Mouse (Mus musculus): ENCODE data around the gene Rpa2. TPM values are rescaled to one million over a fixed set of nuclear protein-coding genes. Genes with fewer than 3 reads are reported as not detected.
"Not testable (repeated sequence)": the region's sequence is repeated elsewhere in the genome, so short reads cannot be mapped to it uniquely, and the experiment has no call there.

The Rpa2 gene
- polyA plus RNA-seq, 1 experiment from 2014 or later, result 85.0 TPM

- not testable (repeated sequence) for ATAC-seq (ENCODE audit: insufficient number of reproducible peaks, low FRiP score); H3K9ac ChIP-seq; H3K4me2 ChIP-seq; H3K4me1 ChIP-seq (replicated peaks); H3K27ac ChIP-seq (ENCODE audit: poor library complexity, severe bottlenecking); H3K9me3 ChIP-seq (replicated peaks); H3K27me3 ChIP-seq (replicated peaks); H3K4me3 ChIP-seq; H3K36me3 ChIP-seq
- 76% methylated on average over 3 of the region's 3 CpGs for WGBS
Measured at GRCm38 (mm10) chr4:132763125-132763524, 5.0 kb upstream of the Rpa2 start.

GRCm38 (mm10) chr4:132771776-132772175 is 3.6 kb downstream of the Rpa2 start:
- no peak overlapping the region for H3K27ac ChIP-seq (ENCODE audit: poor library complexity, severe bottlenecking)
- peaks cover 71% of the 10 kb centered on the region for H3K36me3 ChIP-seq
- no peak overlapping the region for H3K4me2 ChIP-seq
- no peaks in the 10 kb centered on the region for H3K27me3 ChIP-seq (replicated peaks)
- H3K4me1 ChIP-seq (replicated peaks), result peaks cover 9% of the 10 kb centered on the region
- no peak overlapping the region for H3K9ac ChIP-seq
- no peak for ATAC-seq (ENCODE audit: insufficient number of reproducible peaks, low FRiP score)
- 88% methylated on average over 9 of the region's 9 CpGs for WGBS
- H3K9me3 ChIP-seq (replicated peaks), result no peaks in the 10 kb centered on the region
- H3K4me3 ChIP-seq, result no peak overlapping the region

- Histone ChIP-seq H3K4me2 (no peak overlapping the region), H3K27me3 (replicated peaks) (no peaks in the 10 kb centered on the region), H3K27ac (ENCODE audit: poor library complexity, severe bottlenecking) (no peak overlapping the region), H3K36me3 (peaks cover 96% of the 10 kb centered on the region), H3K9ac (no peak overlapping the region), H3K9me3 (replicated peaks) (no peaks in the 10 kb centered on the region), H3K4me1 (replicated peaks) (no peaks in the 10 kb centered on the region), H3K4me3 (no peak overlapping the region)
- WGBS, result 79% methylated on average over 3 of the region's 3 CpGs
- ATAC-seq (ENCODE audit: insufficient number of reproducible peaks, low FRiP score), result no peak
Measured at GRCm38 (mm10) chr4:132774905-132775304, 6.8 kb downstream of the Rpa2 start.

- WGBS, result 90% methylated on average over 5 of the region's 5 CpGs
- Histone ChIP-seq H3K4me1 (replicated peaks) (no peaks in the 10 kb centered on the region), H3K9ac (no peak overlapping the region), H3K9me3 (replicated peaks) (no peaks in the 10 kb centered on the region), H3K27ac (ENCODE audit: poor library complexity, severe bottlenecking) (no peak overlapping the region), H3K4me2 (no peak overlapping the region), H3K27me3 (replicated peaks) (no peaks in the 10 kb centered on the region), H3K36me3 (peaks cover 78% of the 10 kb centered on the region), H3K4me3 (no peak overlapping the region)
- no peak for ATAC-seq (ENCODE audit: insufficient number of reproducible peaks, low FRiP score)
Measured at GRCm38 (mm10) chr4:132776764-132777163, 8.6 kb downstream of the Rpa2 start.

- H3K36me3 ChIP-seq, result peaks cover 60% of the 10 kb centered on the region
- no peak overlapping the region for H3K27ac ChIP-seq (ENCODE audit: poor library complexity, severe bottlenecking)
- no peaks in the 10 kb centered on the region for H3K27me3 ChIP-seq (replicated peaks)
- H3K4me2 ChIP-seq, result no peak overlapping the region
- WGBS, result 92% methylated on average over 6 of the region's 6 CpGs
- no peak for ATAC-seq (ENCODE audit: insufficient number of reproducible peaks, low FRiP score)
- no peaks in the 10 kb centered on the region for H3K4me1 ChIP-seq (replicated peaks)
- no peak overlapping the region for H3K9ac ChIP-seq
- no peak overlapping the region for H3K4me3 ChIP-seq
- H3K9me3 ChIP-seq (replicated peaks), result no peaks in the 10 kb centered on the region
Measured at GRCm38 (mm10) chr4:132778562-132779201, 10.6 kb downstream of the Rpa2 start.

GRCm38 (mm10) chr4:132780288-132780687 is 12.2 kb downstream of the Rpa2 start:
- no peaks in the 10 kb centered on the region for H3K27me3 ChIP-seq (replicated peaks)
- WGBS, result 86% methylated on average over 4 of the region's 4 CpGs
- ATAC-seq (ENCODE audit: insufficient number of reproducible peaks, low FRiP score), result no peak
- no peaks in the 10 kb centered on the region for H3K9me3 ChIP-seq (replicated peaks)
- H3K4me3 ChIP-seq, result no peak overlapping the region
- no peak overlapping the region for H3K9ac ChIP-seq
- H3K4me1 ChIP-seq (replicated peaks), result no peaks in the 10 kb centered on the region
- H3K36me3 ChIP-seq, result peaks cover 45% of the 10 kb centered on the region
- H3K4me2 ChIP-seq, result no peak overlapping the region
- no peak overlapping the region for H3K27ac ChIP-seq (ENCODE audit: poor library complexity, severe bottlenecking)

- Histone ChIP-seq H3K4me2 (no peak overlapping the region), H3K27me3 (replicated peaks) (no peaks in the 10 kb centered on the region), H3K9ac (no peak overlapping the region), H3K4me1 (replicated peaks) (no peaks in the 10 kb centered on the region), H3K36me3 (peaks cover 10% of the 10 kb centered on the region), H3K9me3 (replicated peaks) (no peaks in the 10 kb centered on the region), H3K27ac (ENCODE audit: poor library complexity, severe bottlenecking) (no peak overlapping the region), H3K4me3 (no peak overlapping the region)
- WGBS, result 81% methylated on average over 2 of the region's 2 CpGs
- ATAC-seq (ENCODE audit: insufficient number of reproducible peaks, low FRiP score), result no peak
Measured at GRCm38 (mm10) chr4:132783732-132784131, 15.6 kb downstream of the Rpa2 start.

GRCm38 (mm10) chr4:132785228-132785627 is 17.1 kb downstream of the Rpa2 start:
- no peak for ATAC-seq (ENCODE audit: insufficient number of reproducible peaks, low FRiP score)
- Histone ChIP-seq H3K9ac (no peak overlapping the region), H3K4me1 (replicated peaks) (no peaks in the 10 kb centered on the region), H3K9me3 (replicated peaks) (no peaks in the 10 kb centered on the region), H3K27ac (ENCODE audit: poor library complexity, severe bottlenecking) (no peak overlapping the region), H3K4me2 (no peak overlapping the region), H3K4me3 (no peak overlapping the region), H3K36me3 (no peaks in the 10 kb centered on the region; the same call in 1 of the 2 replicates), H3K27me3 (replicated peaks) (no peaks in the 10 kb centered on the region)
- WGBS, result 88% methylated on average over 13 of the region's 13 CpGs

- no peaks in the 10 kb centered on the region for H3K36me3 ChIP-seq
- ATAC-seq (ENCODE audit: insufficient number of reproducible peaks, low FRiP score), result no peak
- H3K27me3 ChIP-seq (replicated peaks), result peaks cover 11% of the 10 kb centered on the region
- H3K4me3 ChIP-seq, result no peak overlapping the region
- H3K4me1 ChIP-seq (replicated peaks), result no peaks in the 10 kb centered on the region
- H3K9ac ChIP-seq, result no peak overlapping the region
- H3K27ac ChIP-seq (ENCODE audit: poor library complexity, severe bottlenecking), result no peak overlapping the region
- WGBS, result 70% methylated on average over 8 of the region's 8 CpGs
- H3K9me3 ChIP-seq (replicated peaks), result no peaks in the 10 kb centered on the region
- no peak overlapping the region for H3K4me2 ChIP-seq
Measured at GRCm38 (mm10) chr4:132789731-132790130, 21.6 kb downstream of the Rpa2 start.

- H3K4me1 ChIP-seq (replicated peaks); H3K27ac ChIP-seq (ENCODE audit: poor library complexity, severe bottlenecking); H3K4me2 ChIP-seq; ATAC-seq (ENCODE audit: insufficient number of reproducible peaks, low FRiP score); H3K9me3 ChIP-seq (replicated peaks); H3K36me3 ChIP-seq; H3K9ac ChIP-seq; H3K4me3 ChIP-seq: not testable (repeated sequence)
- 77% methylated on average over 8 of the region's 9 CpGs for WGBS
- peaks cover 30% of the 10 kb centered on the region for H3K27me3 ChIP-seq (replicated peaks)
Measured at GRCm38 (mm10) chr4:132793322-132794004, 25.3 kb downstream of the Rpa2 start.

- Histone ChIP-seq H3K27ac (ENCODE audit: poor library complexity, severe bottlenecking) (no peak overlapping the region), H3K4me2 (no peak overlapping the region), H3K4me1 (replicated peaks) (peaks cover 7% of the 10 kb centered on the region; the same call in 1 of the 2 replicates), H3K9me3 (replicated peaks) (no peaks in the 10 kb centered on the region), H3K27me3 (replicated peaks) (peaks cover 30% of the 10 kb centered on the region), H3K9ac (no peak overlapping the region), H3K4me3 (no peak overlapping the region), H3K36me3 (no peaks in the 10 kb centered on the region)
- 68% methylated on average over 9 of the region's 9 CpGs for WGBS
- ATAC-seq (ENCODE audit: insufficient number of reproducible peaks, low FRiP score), result no peak
Measured at GRCm38 (mm10) chr4:132794028-132794427, 25.9 kb downstream of the Rpa2 start.
